Mouse (Mus musculus) MEL (cell line): Measurements from ENCODE around the gene Vdr. TPM values are rescaled to one million over a fixed set of nuclear protein-coding genes. Genes with fewer than 3 reads are reported as not detected.

Source experiments
- DNase-seq: peaks from one replicate; pipeline ENCODE4 v3.0.0; 2011; ENCODE audit warnings: low read depth, low spot score
- H3K27ac ChIP-seq: 2 replicates; pipeline ENCODE4 v1.5.1; 2012; ENCODE audit warnings: low read depth, mild to moderate bottlenecking, control low read depth, low read length, moderate library complexity; ENCODE audit not compliant: control insufficient read depth
- H3K27me3 ChIP-seq, 2 experiments: fragments of 150-350 bp in 1 of 2; sonication (generic) in 1 of 2; 2 replicates each; pipeline ENCODE4 v1.6.1; 2012; ENCODE audit warnings: low read length in 2 of 2, mild to moderate bottlenecking in 2 of 2, improper control_type of control experiment in 1 of 2, moderate library complexity in 1 of 2; ENCODE audit not compliant: insufficient read depth in 2 of 2, control insufficient read depth in 1 of 2
- H3K36me3 ChIP-seq, 2 experiments: 2 replicates each; pipeline ENCODE4 v1.6.1; 2012 to 2014; ENCODE audit warnings: low read length in 2 of 2, improper control_type of control experiment in 1 of 2, inconsistent platforms in 1 of 2, mild to moderate bottlenecking in 1 of 2; ENCODE audit not compliant: insufficient read depth in 2 of 2, control insufficient read depth in 1 of 2
- H3K4me1 ChIP-seq, 2 experiments: fragments of 150-350 bp in 1 of 2; sonication (generic) in 1 of 2; 2 replicates each; pipeline ENCODE4 v1.6.1; 2012; ENCODE audit warnings: low read length in 2 of 2, improper control_type of control experiment in 1 of 2, mild to moderate bottlenecking in 1 of 2; ENCODE audit not compliant: insufficient read depth in 2 of 2, control insufficient read depth in 1 of 2
- H3K4me3 ChIP-seq, 2 experiments: fragments of 150-350 bp in 1 of 2; sonication (generic) in 1 of 2; 2 replicates each; pipeline ENCODE4 v1.5.1; 2012; ENCODE audit warnings: low read depth in 2 of 2, low read length in 2 of 2, mild to moderate bottlenecking in 2 of 2, moderate library complexity in 2 of 2, control low read depth in 1 of 2, improper control_type of control experiment in 1 of 2; ENCODE audit not compliant: control insufficient read depth in 1 of 2, insufficient read depth in 1 of 2
- H3K79me2 ChIP-seq: 2 replicates; pipeline ENCODE4 v1.6.1; 2012; ENCODE audit warnings: mild to moderate bottlenecking, low read length, moderate library complexity; ENCODE audit not compliant: control insufficient read depth, poor library complexity, insufficient read depth
- H3K9ac ChIP-seq: 2 replicates; pipeline ENCODE4 v1.6.1; 2012; ENCODE audit warnings: low read depth, mild to moderate bottlenecking, control low read depth, low read length, moderate library complexity; ENCODE audit not compliant: control insufficient read depth, poor library complexity, severe bottlenecking
- H3K9me3 ChIP-seq: fragments of 150-350 bp; sonication (generic); replicated peaks from 2 replicates; pipeline ENCODE4 v1.6.1; 2012; ENCODE audit warnings: mild to moderate bottlenecking, low read length, improper control_type of control experiment, moderate library complexity; ENCODE audit not compliant: insufficient read depth
- BHLHE40 ChIP-seq: IDR thresholded peaks from 2 replicates; pipeline ENCODE4 v1.6.1; 2012; ENCODE audit warnings: low read depth, mild to moderate bottlenecking, inconsistent platforms, low read length, improper control_type of control experiment, borderline replicate concordance
- CHD1 ChIP-seq: IDR thresholded peaks from 2 replicates; pipeline ENCODE4 v1.6.1; 2012; ENCODE audit warnings: low read depth, mild to moderate bottlenecking, inconsistent platforms, low read length, improper control_type of control experiment
- CHD2 ChIP-seq: IDR thresholded peaks from 2 replicates; pipeline ENCODE4 v1.6.1; 2011; ENCODE audit warnings: low read length, improper control_type of control experiment
- CTCF ChIP-seq, 3 experiments: IDR thresholded peaks in 2 of 3; conservative IDR thresholded peaks in 1 of 3; 2 replicates each; pipeline ENCODE4 v1.5.1; 2011 to 2012; ENCODE audit warnings: low read length in 3 of 3, low read depth in 2 of 3, mild to moderate bottlenecking in 2 of 3, improper control_type of control experiment in 1 of 3, inconsistent platforms in 1 of 3, mixed read lengths in 1 of 3, moderate library complexity in 1 of 3; ENCODE audit not compliant: control insufficient read depth in 1 of 3, insufficient read depth in 1 of 3, poor library complexity in 1 of 3, severe bottlenecking in 1 of 3
- E2F4 ChIP-seq: IDR thresholded peaks from 2 replicates; pipeline ENCODE4 v1.6.1; 2011; ENCODE audit warnings: low read depth, low read length, improper control_type of control experiment, borderline replicate concordance
- ELF1 ChIP-seq: IDR thresholded peaks from 2 replicates; pipeline ENCODE4 v1.6.1; 2014; ENCODE audit warnings: low read depth, mild to moderate bottlenecking, inconsistent platforms, low read length, improper control_type of control experiment, moderate library complexity
- EP300 ChIP-seq, 2 experiments: IDR thresholded peaks; 2 replicates each; pipeline ENCODE4 v1.6.1; 2011; ENCODE audit warnings: improper control_type of control experiment in 2 of 2, low read length in 2 of 2, low read depth in 1 of 2, mild to moderate bottlenecking in 1 of 2
- ETS1 ChIP-seq: IDR thresholded peaks from 2 replicates; pipeline ENCODE4 v1.6.1; 2012; ENCODE audit warnings: low read depth, mild to moderate bottlenecking, inconsistent platforms, low read length, improper control_type of control experiment, moderate library complexity
- GABPA ChIP-seq: IDR thresholded peaks from 2 replicates; pipeline ENCODE4 v1.6.1; 2012; ENCODE audit warnings: low read depth, mild to moderate bottlenecking, inconsistent platforms, low read length, improper control_type of control experiment, moderate library complexity
- GATA1 ChIP-seq: IDR thresholded peaks from 2 replicates; pipeline ENCODE4 v1.6.1; 2011; ENCODE audit warnings: low read depth, low read length, improper control_type of control experiment
- HCFC1 ChIP-seq: IDR thresholded peaks from 2 replicates; pipeline ENCODE4 v1.6.1; 2012; ENCODE audit warnings: low read depth, mild to moderate bottlenecking, inconsistent platforms, low read length, improper control_type of control experiment, moderate library complexity
- JUND ChIP-seq: IDR thresholded peaks from 2 replicates; pipeline ENCODE4 v1.6.1; 2011; ENCODE audit warnings: low read depth, mild to moderate bottlenecking, improper control_type of control experiment, low read length
- MAFK ChIP-seq: IDR thresholded peaks from 2 replicates; pipeline ENCODE4 v1.6.1; 2011; ENCODE audit warnings: low read depth, mild to moderate bottlenecking, low read length, improper control_type of control experiment, borderline replicate concordance
- MAZ ChIP-seq: IDR thresholded peaks from 2 replicates; pipeline ENCODE4 v1.6.1; 2012; ENCODE audit warnings: low read depth, mild to moderate bottlenecking, inconsistent platforms, low read length, improper control_type of control experiment
- MEF2A ChIP-seq: IDR thresholded peaks from 2 replicates; pipeline ENCODE4 v1.6.1; 2014; ENCODE audit warnings: low read depth, mild to moderate bottlenecking, inconsistent platforms, low read length, improper control_type of control experiment; ENCODE audit not compliant: poor library complexity, insufficient replicate concordance, severe bottlenecking; ENCODE audit errors: extremely low read depth
- MXI1 ChIP-seq: IDR thresholded peaks from 2 replicates; pipeline ENCODE4 v1.6.1; 2011; ENCODE audit warnings: mild to moderate bottlenecking, low read depth, low read length, improper control_type of control experiment
- MYB ChIP-seq: IDR thresholded peaks from 2 replicates; pipeline ENCODE4 v1.6.1; 2011; ENCODE audit warnings: mild to moderate bottlenecking, low read depth, low read length, improper control_type of control experiment
- MYC ChIP-seq: IDR thresholded peaks from 2 replicates; pipeline ENCODE4 v1.6.1; 2011; ENCODE audit warnings: low read depth, mild to moderate bottlenecking, low read length, improper control_type of control experiment, moderate library complexity
- NELFE ChIP-seq: IDR thresholded peaks from 2 replicates; pipeline ENCODE4 v1.6.1; 2011; ENCODE audit warnings: low read depth, low read length, improper control_type of control experiment
- POLR2A ChIP-seq, 2 experiments: IDR thresholded peaks; 2 replicates each; pipeline ENCODE4 v1.6.1; 2011 to 2012; ENCODE audit warnings: low read length in 2 of 2, mild to moderate bottlenecking in 2 of 2, control low read depth in 1 of 2, improper control_type of control experiment in 1 of 2, low read depth in 1 of 2, moderate library complexity in 1 of 2; ENCODE audit not compliant: control insufficient read depth in 1 of 2, insufficient read depth in 1 of 2, poor library complexity in 1 of 2
- POLR2AphosphoS5 ChIP-seq: IDR thresholded peaks from 2 replicates; pipeline ENCODE4 v1.6.1; 2012; ENCODE audit warnings: low read depth, borderline replicate concordance, mild to moderate bottlenecking, inconsistent platforms, low read length, moderate library complexity, mixed read lengths
- RAD21 ChIP-seq: IDR thresholded peaks from 2 replicates; pipeline ENCODE4 v1.6.1; 2011; ENCODE audit warnings: mild to moderate bottlenecking, low read depth, low read length, improper control_type of control experiment
- RCOR1 ChIP-seq: IDR thresholded peaks from 2 replicates; pipeline ENCODE4 v1.6.1; 2012; ENCODE audit warnings: low read depth, mild to moderate bottlenecking, inconsistent platforms, low read length, improper control_type of control experiment
- SIN3A ChIP-seq: IDR thresholded peaks from 2 replicates; pipeline ENCODE4 v1.6.1; 2012; ENCODE audit warnings: low read length, improper control_type of control experiment, inconsistent platforms
- SMC3 ChIP-seq: IDR thresholded peaks from 2 replicates; pipeline ENCODE4 v1.6.1; 2011; ENCODE audit warnings: low read depth, low read length, improper control_type of control experiment
- TAL1 ChIP-seq: IDR thresholded peaks from 2 replicates; pipeline ENCODE4 v1.6.1; 2012; ENCODE audit warnings: mild to moderate bottlenecking, inconsistent platforms, low read length, moderate library complexity, mixed read lengths
- TBP ChIP-seq: IDR thresholded peaks from 2 replicates; pipeline ENCODE4 v1.8.0; 2011; ENCODE audit warnings: low read depth, low read length, improper control_type of control experiment
- UBTF ChIP-seq: IDR thresholded peaks from 2 replicates; pipeline ENCODE4 v1.6.1; 2012; ENCODE audit warnings: low read depth, mild to moderate bottlenecking, inconsistent platforms, low read length, improper control_type of control experiment, moderate library complexity, borderline replicate concordance; ENCODE audit not compliant: insufficient read depth
- USF2 ChIP-seq, 2 experiments: IDR thresholded peaks; 2 replicates each; pipeline ENCODE4 v1.6.1; 2011 to 2012; ENCODE audit warnings: improper control_type of control experiment in 2 of 2, low read length in 2 of 2, borderline replicate concordance in 1 of 2, inconsistent platforms in 1 of 2, low read depth in 1 of 2, mild to moderate bottlenecking in 1 of 2; ENCODE audit not compliant: insufficient read depth in 1 of 2
- ZC3H11A ChIP-seq: IDR thresholded peaks from 2 replicates; pipeline ENCODE4 v1.6.1; 2012; ENCODE audit warnings: low read depth, mild to moderate bottlenecking, inconsistent platforms, low read length, improper control_type of control experiment
- ZKSCAN1 ChIP-seq: IDR thresholded peaks from 2 replicates; pipeline ENCODE4 v1.6.1; 2012; ENCODE audit warnings: low read depth, mild to moderate bottlenecking, inconsistent platforms, low read length, improper control_type of control experiment, moderate library complexity
- ZMIZ1 ChIP-seq: IDR thresholded peaks from 2 replicates; pipeline ENCODE4 v1.6.1; 2012; ENCODE audit warnings: low read depth, mild to moderate bottlenecking, inconsistent platforms, low read length, improper control_type of control experiment, moderate library complexity
- ZNF384 ChIP-seq: IDR thresholded peaks from 2 replicates; pipeline ENCODE4 v1.6.1; 2012; ENCODE audit warnings: low read depth, mild to moderate bottlenecking, inconsistent platforms, low read length, improper control_type of control experiment
- polyA plus RNA-seq, 2 experiments: library from polyadenylated mRNA; stranded (reverse) in 1 of 2; unstranded in 1 of 2; fragments of >175 nt in 1 of 2; fragments of >200 nt in 1 of 2; gene quantifications; 2 replicates each; pipeline versions ENCODE4 v1.2.1 to v1.2.4; 2012; ENCODE audit warnings: low replicate concordance in 2 of 2, low read depth in 1 of 2; ENCODE audit not compliant: insufficient read length in 2 of 2, insufficient read depth in 1 of 2, missing spikeins in 1 of 2
- total RNA-seq: library from RNA; depleted of rRNA; stranded (reverse); fragments of 300-350 nt; gene quantifications from 2 replicates; pipeline ENCODE4 v1.2.3, GENCODE M21; 2012

The Vdr gene
- total and polyA plus RNA-seq, 3 experiments = 0.54 to 1.9 TPM; not detected in 1

DNA sequence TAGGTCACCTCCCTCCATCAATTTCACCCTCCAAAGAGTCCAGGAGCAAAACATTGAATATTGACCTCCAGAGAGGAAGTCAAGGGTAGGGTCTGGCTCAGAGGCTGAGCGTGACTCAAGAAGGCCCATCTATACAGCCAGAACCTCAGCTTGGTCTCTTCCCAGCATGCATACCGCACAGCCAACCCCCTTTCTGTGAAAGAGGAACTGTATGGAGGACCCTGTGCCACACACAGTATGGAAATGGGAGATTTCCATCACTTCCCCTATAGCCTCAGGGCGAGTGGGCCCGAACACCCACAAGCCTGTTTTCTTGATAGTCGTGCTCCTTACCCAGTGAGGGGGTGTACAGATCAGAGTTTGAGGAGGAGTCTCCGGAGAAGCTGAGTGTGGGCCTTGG, 41.4 kb downstream of the Vdr start (continued):
- no peak for TF ChIP-seq GABPA
- TF ChIP-seq TAL1 = peak; percentile 34; the same call in 1 of the 2 replicates
- TF ChIP-seq ZNF384 = no peak
- TF ChIP-seq CTCF (IDR thresholded peaks at IDR 0.05 in 2 of 3, conservative IDR thresholded peaks at IDR 0.05 in 1 of 3; ENCODE audit: control insufficient read depth in 1 of 3, insufficient read depth in 1 of 3, low read depth in 2 of 3, low read length in 3 of 3, poor library complexity in 1 of 3, severe bottlenecking in 1 of 3) = no peak
- TF ChIP-seq EP300 (IDR thresholded peaks at IDR 0.05; ENCODE audit: low read depth in 1 of 2, low read length in 2 of 2) = peak; percentile 47 to 80; a peak in 3 of 4 replicates
- no peak for TF ChIP-seq JUND
- no peak for TF ChIP-seq CHD2
- TF ChIP-seq BHLHE40 = no peak
- TF ChIP-seq TBP = no peak
- no peak for TF ChIP-seq MEF2A
- peak; percentile 43; the same call in 1 of the 2 replicates for TF ChIP-seq MYC
- TF ChIP-seq MXI1 = 0 out of 2 replicates have a peak, but pooled peaks have one; percentile 48
- TF ChIP-seq ZMIZ1 = no peak
- no peak for TF ChIP-seq POLR2AphosphoS5
- no peak for TF ChIP-seq RAD21
- TF ChIP-seq POLR2A (IDR thresholded peaks at IDR 0.05; ENCODE audit: control insufficient read depth in 1 of 2, insufficient read depth in 1 of 2, low read depth in 1 of 2, low read length in 2 of 2, poor library complexity in 1 of 2) = no peak; a peak in 1 of 4 replicates
- no peak for TF ChIP-seq USF2 (IDR thresholded peaks at IDR 0.05; ENCODE audit: borderline replicate concordance in 1 of 2, insufficient read depth in 1 of 2, low read depth in 1 of 2, low read length in 2 of 2)

DNA sequence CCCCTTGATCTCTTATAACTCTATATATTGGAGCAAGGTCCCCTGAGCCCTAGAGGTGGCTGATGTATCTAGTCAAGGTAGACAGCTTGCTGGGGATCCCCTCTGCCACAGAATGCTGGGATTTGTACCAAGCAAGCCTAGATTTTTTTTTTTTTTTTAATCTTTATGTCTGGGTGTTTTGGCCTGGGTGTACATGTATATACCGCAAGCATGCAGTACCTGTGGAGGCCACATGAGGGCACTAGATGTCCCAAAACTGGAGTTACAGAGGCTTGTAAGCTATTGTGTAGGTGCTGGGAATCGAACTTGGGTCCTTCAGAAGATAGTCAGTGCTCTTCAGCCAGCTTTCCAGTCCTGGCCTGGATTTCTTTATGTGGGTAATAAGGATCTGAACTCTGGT, 44.4 kb downstream of the Vdr start:
- H3K27me3 ChIP-seq = no peaks in the 10 kb centered on the region
- no peak overlapping the region for H3K4me3 ChIP-seq
- H3K36me3 ChIP-seq = peaks cover 25 to 30% of the 10 kb centered on the region in 2 experiments
- no peaks in the 10 kb centered on the region for H3K9me3 ChIP-seq
- H3K27ac ChIP-seq = no peak overlapping the region
- peak; percentile 70 for DNase-seq
- no peaks in the 10 kb centered on the region for H3K79me2 ChIP-seq
- no peak overlapping the region for H3K9ac ChIP-seq
- H3K4me1 ChIP-seq = peaks cover 27 to 39% of the 10 kb centered on the region in 2 experiments
- TF ChIP-seq MYB = no peak
- no peak for TF ChIP-seq RCOR1
- no peak for TF ChIP-seq ZMIZ1
- no peak for TF ChIP-seq NELFE
- TF ChIP-seq HCFC1 = no peak
- no peak for TF ChIP-seq ZKSCAN1
- TF ChIP-seq MAFK = no peak
- no peak for TF ChIP-seq TBP
- TF ChIP-seq MAZ = no peak
- no peak for TF ChIP-seq CHD1
- no peak for TF ChIP-seq SIN3A
- no peak for TF ChIP-seq MEF2A
- peak; percentile 63 to 78 (median 66) for TF ChIP-seq CTCF (IDR thresholded peaks at IDR 0.05 in 2 of 3, conservative IDR thresholded peaks at IDR 0.05 in 1 of 3; ENCODE audit: control insufficient read depth in 1 of 3, insufficient read depth in 1 of 3, low read depth in 2 of 3, low read length in 3 of 3, poor library complexity in 1 of 3, severe bottlenecking in 1 of 3)
- TF ChIP-seq ZC3H11A = no peak
- TF ChIP-seq ETS1 = no peak
- no peak for TF ChIP-seq BHLHE40
- no peak for TF ChIP-seq JUND
- no peak for TF ChIP-seq UBTF
- TF ChIP-seq POLR2AphosphoS5 = no peak
- TF ChIP-seq MYC = no peak
- peak; percentile 43 for TF ChIP-seq RAD21
- no peak for TF ChIP-seq GABPA
- peak; percentile 50 for TF ChIP-seq SMC3
- no peak for TF ChIP-seq GATA1
- no peak for TF ChIP-seq ELF1
- TF ChIP-seq POLR2A (IDR thresholded peaks at IDR 0.05; ENCODE audit: control insufficient read depth in 1 of 2, insufficient read depth in 1 of 2, low read depth in 1 of 2, low read length in 2 of 2, poor library complexity in 1 of 2) = no peak
- no peak for TF ChIP-seq E2F4
